Mouse (Mus musculus): Measurements from ENCODE around the gene Fam185a. TPM values are rescaled to one million over a fixed set of nuclear protein-coding genes. Genes with fewer than 3 reads are reported as not detected.

Fam185a gene
- polyA plus RNA-seq, 1 experiment from 2014 or later = 3.9 TPM

- H3K27ac ChIP-seq (ENCODE audit: low read depth, low read length) = no peak overlapping the region
- TF ChIP-seq CTCF (IDR thresholded peaks at IDR 0.05; ENCODE audit: low read depth) = no peak
- H3K36me3 ChIP-seq (ENCODE audit: control insufficient read depth, insufficient read depth) = no peaks in the 10 kb centered on the region
- H3K4me2 ChIP-seq (replicated peaks; ENCODE audit: low read depth) = no peak overlapping the region
- H3K9me3 ChIP-seq (ENCODE audit: control insufficient read depth) = no peaks in the 10 kb centered on the region
- no peaks in the 10 kb centered on the region for H3K27me3 ChIP-seq (replicated peaks; ENCODE audit: control insufficient read depth, insufficient read depth, low read length)
- no peak overlapping the region for H3K9ac ChIP-seq (ENCODE audit: low read depth, low read length)
- no peak for ATAC-seq
- no peaks in the 10 kb centered on the region for H3K4me1 ChIP-seq (replicated peaks; ENCODE audit: control insufficient read depth, insufficient read depth, low read length)
- no peak overlapping the region for H3K4me3 ChIP-seq (ENCODE audit: low read depth, low read length)
- 47% methylated on average over 10 of the region's 10 CpGs for WGBS
Observed at GRCm38 (mm10) chr5:21513363-21513762, 88.6 kb downstream of the Fam185a start.

GRCm38 (mm10) chr5:21517562-21517961 lies 92.8 kb downstream of the Fam185a start:
- no peak overlapping the region for H3K4me2 ChIP-seq (replicated peaks; ENCODE audit: low read depth)
- no peak for ATAC-seq
- H3K9ac ChIP-seq (ENCODE audit: low read depth, low read length) = no peak overlapping the region
- no peaks in the 10 kb centered on the region for H3K27me3 ChIP-seq (replicated peaks; ENCODE audit: control insufficient read depth, insufficient read depth, low read length)
- H3K4me3 ChIP-seq (ENCODE audit: low read depth, low read length) = no peak overlapping the region
- no peak overlapping the region for H3K27ac ChIP-seq (ENCODE audit: low read depth, low read length)
- H3K9me3 ChIP-seq (ENCODE audit: control insufficient read depth) = no peaks in the 10 kb centered on the region
- H3K4me1 ChIP-seq (replicated peaks; ENCODE audit: control insufficient read depth, insufficient read depth, low read length) = no peaks in the 10 kb centered on the region
- H3K36me3 ChIP-seq (ENCODE audit: control insufficient read depth, insufficient read depth) = no peaks in the 10 kb centered on the region
- 85% methylated on average over 2 of the region's 2 CpGs for WGBS
- no peak for TF ChIP-seq CTCF (IDR thresholded peaks at IDR 0.05; ENCODE audit: low read depth)

- Histone ChIP-seq H3K9ac (ENCODE audit: low read depth, low read length) (no peak overlapping the region), H3K27me3 (replicated peaks; ENCODE audit: control insufficient read depth, insufficient read depth, low read length) (no peaks in the 10 kb centered on the region), H3K4me2 (replicated peaks; ENCODE audit: low read depth) (no peak overlapping the region), H3K36me3 (ENCODE audit: control insufficient read depth, insufficient read depth) (no peaks in the 10 kb centered on the region), H3K27ac (ENCODE audit: low read depth, low read length) (no peak overlapping the region), H3K9me3 (ENCODE audit: control insufficient read depth) (no peaks in the 10 kb centered on the region), H3K4me1 (replicated peaks; ENCODE audit: control insufficient read depth, insufficient read depth, low read length) (no peaks in the 10 kb centered on the region), H3K4me3 (ENCODE audit: low read depth, low read length) (no peak overlapping the region)
- WGBS = 76% methylated on average over 4 of the region's 4 CpGs
- TF ChIP-seq CTCF (IDR thresholded peaks at IDR 0.05; ENCODE audit: low read depth) = no peak
- ATAC-seq = no peak
Observed at GRCm38 (mm10) chr5:21518207-21518606, 93.4 kb downstream of the Fam185a start.

- H3K4me2 ChIP-seq (replicated peaks; ENCODE audit: low read depth) = no peak overlapping the region
- no peaks in the 10 kb centered on the region for H3K9me3 ChIP-seq (ENCODE audit: control insufficient read depth)
- no peaks in the 10 kb centered on the region for H3K36me3 ChIP-seq (ENCODE audit: control insufficient read depth, insufficient read depth)
- WGBS = 89% methylated on average over 3 of the region's 3 CpGs
- no peaks in the 10 kb centered on the region for H3K4me1 ChIP-seq (replicated peaks; ENCODE audit: control insufficient read depth, insufficient read depth, low read length)
- TF ChIP-seq CTCF (IDR thresholded peaks at IDR 0.05; ENCODE audit: low read depth) = no peak
- ATAC-seq = no peak
- no peak overlapping the region for H3K4me3 ChIP-seq (ENCODE audit: low read depth, low read length)
- H3K27ac ChIP-seq (ENCODE audit: low read depth, low read length) = no peak overlapping the region
- H3K27me3 ChIP-seq (replicated peaks; ENCODE audit: control insufficient read depth, insufficient read depth, low read length) = no peaks in the 10 kb centered on the region
- no peak overlapping the region for H3K9ac ChIP-seq (ENCODE audit: low read depth, low read length)
Observed at GRCm38 (mm10) chr5:21519166-21519565, 94.4 kb downstream of the Fam185a start.

GRCm38 (mm10) chr5:21526835-21527485 lies 102.2 kb downstream of the Fam185a start:
- Histone ChIP-seq H3K27ac (ENCODE audit: low read depth, low read length) (no peak overlapping the region), H3K9me3 (ENCODE audit: control insufficient read depth) (no peaks in the 10 kb centered on the region), H3K4me1 (replicated peaks; ENCODE audit: control insufficient read depth, insufficient read depth, low read length) (0 out of 2 replicates have a peak, but pooled peaks cover 5% of the 10 kb centered on the region), H3K36me3 (ENCODE audit: control insufficient read depth, insufficient read depth) (no peaks in the 10 kb centered on the region), H3K9ac (ENCODE audit: low read depth, low read length) (no peak overlapping the region), H3K4me2 (replicated peaks; ENCODE audit: low read depth) (no peak overlapping the region), H3K27me3 (replicated peaks; ENCODE audit: control insufficient read depth, insufficient read depth, low read length) (no peaks in the 10 kb centered on the region), H3K4me3 (ENCODE audit: low read depth, low read length) (no peak overlapping the region)
- 73% methylated on average over 11 of the region's 11 CpGs for WGBS
- no peak for TF ChIP-seq CTCF (IDR thresholded peaks at IDR 0.05; ENCODE audit: low read depth)
- ATAC-seq = no peak

- H3K36me3 ChIP-seq (ENCODE audit: control insufficient read depth, insufficient read depth) = no peaks in the 10 kb centered on the region
- H3K4me1 ChIP-seq (replicated peaks; ENCODE audit: control insufficient read depth, insufficient read depth, low read length) = 0 out of 2 replicates have a peak, but pooled peaks cover 5% of the 10 kb centered on the region
- ATAC-seq = no peak
- no peak overlapping the region for H3K27ac ChIP-seq (ENCODE audit: low read depth, low read length)
- H3K4me2 ChIP-seq (replicated peaks; ENCODE audit: low read depth) = no peak overlapping the region
- H3K27me3 ChIP-seq (replicated peaks; ENCODE audit: control insufficient read depth, insufficient read depth, low read length) = no peaks in the 10 kb centered on the region
- no peak overlapping the region for H3K9ac ChIP-seq (ENCODE audit: low read depth, low read length)
- no peak overlapping the region for H3K4me3 ChIP-seq (ENCODE audit: low read depth, low read length)
- no peak for TF ChIP-seq CTCF (IDR thresholded peaks at IDR 0.05; ENCODE audit: low read depth)
- 52% methylated on average over 4 of the region's 4 CpGs for WGBS
- no peaks in the 10 kb centered on the region for H3K9me3 ChIP-seq (ENCODE audit: control insufficient read depth)
Observed at GRCm38 (mm10) chr5:21527488-21527911, 102.7 kb downstream of the Fam185a start.
